Mouse (Mus musculus) hindbrain, embryonic 11.5 days (tissue): Measurements from ENCODE around the gene Pnpla5. TPM values are rescaled to one million over a fixed set of nuclear protein-coding genes. Genes with fewer than 3 reads are reported as not detected.
"Not testable (repeated sequence)": the region's sequence is repeated elsewhere in the genome, so short reads cannot be mapped to it uniquely, and the experiment has no call there.

Experiments used
- ATAC-seq: fragments of 200-750 bp; cut with Nextera tagmentation; 2 replicates; pipeline ENCODE4 v1.8.0; 2017; ENCODE audit warnings: mild to moderate bottlenecking, moderate TSS enrichment, moderate library complexity; ENCODE audit not compliant: low FRiP score
- DNase-seq: peaks from one replicate; pipeline ENCODE4 v3.0.0-alpha.2; 2015; ENCODE audit warnings: low spot score
- H3K27ac ChIP-seq: fragments of 300-500 bp; sonication (generic); 2 replicates; pipeline ENCODE4 v1.5.1; 2014; ENCODE audit warnings: mild to moderate bottlenecking, low read depth, low read length
- H3K27me3 ChIP-seq: fragments of 300-500 bp; sonication (generic); 2 replicates; pipeline ENCODE4 v1.6.1; 2014; ENCODE audit warnings: mild to moderate bottlenecking, low read length, moderate library complexity, mixed read lengths; ENCODE audit not compliant: control insufficient read depth, insufficient read depth
- H3K36me3 ChIP-seq: fragments of 300-500 bp; sonication (generic); 2 replicates; pipeline ENCODE4 v1.6.1; 2014; ENCODE audit warnings: mild to moderate bottlenecking, low read length, moderate library complexity, mixed read lengths; ENCODE audit not compliant: control insufficient read depth, insufficient read depth
- H3K4me1 ChIP-seq: fragments of 300-500 bp; sonication (generic); replicated peaks from 2 replicates; pipeline ENCODE4 v1.6.1; 2014; ENCODE audit warnings: low read length, mixed read lengths; ENCODE audit not compliant: control insufficient read depth, insufficient read depth
- H3K4me2 ChIP-seq: fragments of 300-500 bp; sonication (generic); replicated peaks from 2 replicates; pipeline ENCODE4 v1.6.1; 2014; ENCODE audit warnings: mild to moderate bottlenecking, low read depth, low read length
- H3K4me3 ChIP-seq: fragments of 300-500 bp; sonication (generic); 2 replicates; pipeline ENCODE4 v1.5.1; 2014; ENCODE audit warnings: low read depth, low read length
- H3K9ac ChIP-seq: fragments of 300-500 bp; sonication (generic); 2 replicates; pipeline ENCODE4 v1.6.1; 2014; ENCODE audit warnings: low read depth, low read length
- H3K9me3 ChIP-seq: fragments of 300-500 bp; sonication (generic); 2 replicates; pipeline ENCODE4 v1.6.1; 2016; ENCODE audit warnings: low read length; ENCODE audit not compliant: control insufficient read depth
- WGBS: fragments of 180-500 bp; shearing (Covaris S2); extraction: QIAGEN DNeasy Blood & Tissue Kit; methylation state at CpG from one replicate; pipeline ENCODE4 v1.1.7; 2014; 5-methylcytosine and 5-hydroxymethylcytosine counted together
- polyA plus RNA-seq: library from polyadenylated mRNA; unstranded; fragments of >200 nt; fragmentation: Nextera tagmentation; extraction: Ambion mirVana; gene quantifications from 2 replicates; pipeline ENCODE4 v1.2.1, GENCODE M21; 2014

Gene Pnpla5
- polyA plus RNA-seq, 1 experiment from 2014 or later: not detected

DNA sequence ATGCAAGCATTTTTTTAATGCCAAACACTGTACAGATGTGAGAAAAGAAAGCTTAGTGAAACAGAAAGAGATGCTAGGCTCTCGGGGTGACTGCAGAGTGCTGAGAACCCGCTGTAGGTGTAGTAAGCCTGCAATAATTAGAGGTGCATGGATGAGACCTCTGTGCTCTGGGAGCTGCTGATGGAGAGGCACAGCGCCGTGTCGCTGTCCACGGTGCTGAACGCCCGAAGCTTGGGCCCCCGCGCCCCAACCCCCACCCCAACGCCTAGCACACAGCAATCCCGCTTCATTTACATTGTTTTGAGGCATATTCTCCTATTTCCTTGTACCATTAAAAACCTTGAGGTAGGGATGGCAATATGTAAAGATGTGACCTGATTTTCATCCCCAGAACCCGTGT is 14.1 kb downstream of the Pnpla5 start:
- H3K9me3 ChIP-seq: no peaks in the 10 kb centered on the region
- ATAC-seq: no peak
- no peak overlapping the region for H3K27ac ChIP-seq
- no peak overlapping the region for H3K4me3 ChIP-seq
- peak; percentile 60 for DNase-seq
- H3K36me3 ChIP-seq: no peaks in the 10 kb centered on the region
- no peak overlapping the region for H3K4me2 ChIP-seq
- H3K4me1 ChIP-seq: no peaks in the 10 kb centered on the region
- WGBS: 9% methylated on average over 13 of the region's 13 CpGs
- H3K27me3 ChIP-seq: peaks cover 22% of the 10 kb centered on the region
- H3K9ac ChIP-seq: no peak overlapping the region

DNA sequence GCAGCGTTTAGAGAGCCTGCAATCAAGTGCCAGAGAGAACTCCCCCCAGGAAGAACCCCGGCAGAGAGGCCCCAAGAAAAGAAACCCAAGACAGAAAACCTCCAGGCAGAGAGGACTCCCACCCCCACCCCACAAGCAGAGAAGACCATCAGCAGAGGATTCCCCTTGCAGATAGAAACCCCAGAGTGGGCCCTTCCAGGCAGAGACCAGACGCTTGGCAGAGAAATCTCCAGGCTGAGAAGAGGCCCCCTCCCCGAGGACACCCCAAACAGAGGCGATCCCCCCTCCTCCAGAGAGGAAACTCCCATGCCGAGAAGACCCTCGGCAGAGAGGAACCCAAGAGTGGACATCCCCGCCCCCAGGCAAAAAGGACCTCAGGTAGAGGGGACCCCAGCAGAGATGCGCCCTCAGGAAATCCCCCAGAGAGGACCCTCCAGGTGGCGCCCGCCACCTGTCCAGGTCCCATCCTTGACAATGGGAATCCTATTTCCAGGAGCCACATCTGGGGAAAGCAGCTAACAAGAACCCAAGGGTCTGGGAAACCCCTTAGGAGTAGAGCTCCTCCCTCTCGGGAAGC is 17.0 kb downstream of the Pnpla5 start:
- Histone ChIP-seq H3K4me3 (peak overlapping the region; percentile 60), H3K9me3 (no peaks in the 10 kb centered on the region), H3K9ac (peak overlapping the region; percentile 46), H3K4me2 (peak overlapping the region; percentile 87), H3K27me3 (peaks cover 22% of the 10 kb centered on the region), H3K4me1 (no peaks in the 10 kb centered on the region), H3K36me3 (no peaks in the 10 kb centered on the region), H3K27ac (no peak overlapping the region)
- WGBS: 14% methylated on average over 12 of the region's 12 CpGs
- ATAC-seq: peak; percentile 12; the same call in 1 of the 2 replicates
- no peak for DNase-seq

- ATAC-seq (peak; percentile 53; the same call in 1 of the 2 replicates), DNase-seq (peak; percentile 75)
- Histone ChIP-seq H3K36me3 (no peaks in the 10 kb centered on the region), H3K4me3 (peak within 1 kb of the TSS; percentile 60), H3K4me2 (peak within 1 kb of the TSS; percentile 87), H3K9me3 (no peaks in the 10 kb centered on the region), H3K4me1 (no peaks in the 10 kb centered on the region), H3K9ac (peak within 1 kb of the TSS; percentile 46), H3K27ac (no peak within 1 kb of the TSS), H3K27me3 (peaks cover 22% of the 10 kb centered on the region)
- 3% methylated on average over 71 of the region's 77 CpGs for WGBS
Measured at GRCm38 (mm10) chr15:84105105-84105923, 17.7 kb downstream of the Pnpla5 start, which contains the start of gene Sult4a1. TSS of gene Sult4a1 (minus strand) at chr15:84105754.

DNA sequence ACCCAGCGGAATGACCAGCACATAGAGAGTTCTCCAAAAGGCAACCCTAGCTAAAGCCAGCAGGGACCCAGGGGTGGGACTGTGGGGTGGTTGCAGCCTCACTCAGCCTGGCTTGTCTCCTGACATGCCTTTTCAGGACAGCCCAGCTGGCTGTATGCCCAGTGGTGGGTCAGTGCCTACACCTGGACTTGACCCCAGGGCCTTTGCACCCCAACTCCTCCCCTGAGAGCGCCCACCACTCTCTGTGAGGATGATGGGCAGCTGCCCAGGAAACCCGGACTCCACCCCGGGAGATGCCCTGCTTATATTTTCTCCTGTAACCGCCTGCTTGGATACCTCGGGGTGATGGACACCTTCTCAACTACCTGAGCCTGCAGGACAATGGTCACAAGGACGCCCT is 18.3 kb downstream of the Pnpla5 start:
- peaks cover 22% of the 10 kb centered on the region for H3K27me3 ChIP-seq
- no peak overlapping the region for H3K27ac ChIP-seq
- DNase-seq (no peak), ATAC-seq (peak; percentile 18; the same call in 1 of the 2 replicates)
- peak overlapping the region; percentile 87; the same call in 1 of the 2 replicates for H3K4me2 ChIP-seq
- 77% methylated on average over 7 of the region's 7 CpGs for WGBS
- no peaks in the 10 kb centered on the region for H3K9me3 ChIP-seq
- no peaks in the 10 kb centered on the region for H3K36me3 ChIP-seq
- no peak overlapping the region for H3K9ac ChIP-seq
- H3K4me1 ChIP-seq: no peaks in the 10 kb centered on the region
- H3K4me3 ChIP-seq: no peak overlapping the region

GRCm38 (mm10) chr15:84097536-84097935 is 25.4 kb downstream of the Pnpla5 start:
- 82% methylated on average over 15 of the region's 15 CpGs for WGBS
- not testable (repeated sequence) for H3K27me3 ChIP-seq

DNA sequence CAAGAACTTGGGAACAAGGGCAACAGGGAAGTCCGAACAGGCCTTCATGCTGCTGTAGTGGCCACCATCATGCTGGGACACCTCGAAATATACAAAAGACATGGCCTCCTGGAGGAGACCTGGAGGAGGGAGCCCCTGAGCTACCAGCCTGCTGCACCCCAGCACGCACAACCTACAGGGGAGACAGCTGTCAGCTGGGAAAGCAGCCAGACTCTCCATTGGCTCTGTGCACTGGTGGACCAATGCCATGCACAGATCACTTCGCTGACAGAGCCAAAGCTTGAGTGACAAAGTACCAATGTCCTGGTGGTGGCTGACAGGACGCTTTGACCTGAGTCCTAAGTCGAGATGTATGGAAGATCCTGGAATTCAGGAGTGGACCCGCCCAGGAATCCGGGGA is 26.9 kb downstream of the Pnpla5 start:
- no peak overlapping the region for H3K4me2 ChIP-seq
- WGBS: 91% methylated on average over 8 of the region's 8 CpGs
- H3K9me3 ChIP-seq: no peaks in the 10 kb centered on the region
- H3K27ac ChIP-seq: no peak overlapping the region
- H3K4me1 ChIP-seq: no peaks in the 10 kb centered on the region
- H3K4me3 ChIP-seq: no peak overlapping the region
- H3K27me3 ChIP-seq: no peaks in the 10 kb centered on the region
- H3K9ac ChIP-seq: no peak overlapping the region
- no peak for DNase-seq
- no peak for ATAC-seq
- H3K36me3 ChIP-seq: no peaks in the 10 kb centered on the region

More at GRCm38 (mm10) chr15:84097536-84097935, 25.4 kb downstream of the Pnpla5 start:
- not testable (repeated sequence) for H3K9me3 ChIP-seq, H3K36me3 ChIP-seq, ATAC-seq, H3K4me2 ChIP-seq, DNase-seq, H3K4me1 ChIP-seq, H3K9ac ChIP-seq, H3K27ac ChIP-seq, H3K4me3 ChIP-seq

DNA sequence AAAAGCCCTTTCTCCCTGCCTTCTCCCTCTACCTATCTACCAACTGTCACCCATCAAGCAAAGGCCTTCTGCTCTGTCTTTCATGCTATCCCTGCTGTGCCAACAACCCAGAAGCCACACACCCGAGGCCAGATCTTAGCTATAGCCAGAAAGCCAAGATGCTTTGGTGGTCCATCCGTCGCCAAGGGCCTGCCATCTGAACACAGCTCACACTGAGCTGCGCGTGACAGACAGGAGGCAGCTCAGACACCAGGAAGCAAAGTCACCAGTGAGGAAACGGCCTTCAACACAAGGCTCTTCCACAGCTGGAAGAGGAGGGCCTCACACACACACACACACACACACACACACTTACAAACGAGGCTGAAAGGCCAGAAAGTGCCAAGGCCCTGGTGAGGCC is 28.1 kb downstream of the Pnpla5 start:
- 69% methylated on average over 7 of the region's 7 CpGs for WGBS
- H3K9me3 ChIP-seq: no peaks in the 10 kb centered on the region
- no peaks in the 10 kb centered on the region for H3K4me1 ChIP-seq
- no peaks in the 10 kb centered on the region for H3K27me3 ChIP-seq
- DNase-seq: no peak
- no peak for ATAC-seq
- no peak overlapping the region for H3K4me3 ChIP-seq
- H3K4me2 ChIP-seq: no peak overlapping the region
- no peak overlapping the region for H3K9ac ChIP-seq
- H3K27ac ChIP-seq: no peak overlapping the region
- no peaks in the 10 kb centered on the region for H3K36me3 ChIP-seq

DNA sequence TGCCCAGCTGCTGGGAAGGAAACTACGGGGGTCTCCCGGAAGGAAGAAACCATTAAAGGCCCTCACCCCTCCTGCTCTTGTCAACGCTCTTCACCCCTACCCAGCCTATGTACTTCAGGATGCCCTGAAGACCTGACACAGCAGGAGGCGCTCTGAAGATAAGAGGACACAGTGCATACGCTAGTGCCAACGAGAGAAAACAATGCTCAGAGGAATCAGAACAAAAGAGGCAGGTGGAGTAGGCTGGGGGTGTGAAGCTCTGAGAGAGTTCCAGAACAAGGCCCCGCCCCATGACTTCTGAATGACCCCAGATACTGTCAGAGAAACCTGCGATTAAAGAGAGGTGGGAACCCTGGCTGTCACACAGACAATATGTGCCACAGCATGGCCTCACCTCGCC is 36.2 kb downstream of the Pnpla5 start:
- Histone ChIP-seq H3K9me3 (no peaks in the 10 kb centered on the region), H3K4me3 (no peak overlapping the region), H3K36me3 (no peaks in the 10 kb centered on the region), H3K4me2 (no peak overlapping the region), H3K27me3 (no peaks in the 10 kb centered on the region), H3K9ac (no peak overlapping the region), H3K4me1 (no peaks in the 10 kb centered on the region), H3K27ac (no peak overlapping the region)
- no peak for DNase-seq
- ATAC-seq: no peak
- WGBS: 41% methylated on average over 9 of the region's 9 CpGs

- no peaks in the 10 kb centered on the region for H3K27me3 ChIP-seq
- no peaks in the 10 kb centered on the region for H3K4me1 ChIP-seq
- ATAC-seq: no peak
- DNase-seq: peak; percentile 31
- H3K9ac ChIP-seq: no peak overlapping the region
- H3K9me3 ChIP-seq: no peaks in the 10 kb centered on the region
- H3K4me3 ChIP-seq: no peak overlapping the region
- no peak overlapping the region for H3K4me2 ChIP-seq
- 35% methylated on average over 12 of the region's 12 CpGs for WGBS
- no peak overlapping the region for H3K27ac ChIP-seq
- no peaks in the 10 kb centered on the region for H3K36me3 ChIP-seq
Measured at GRCm38 (mm10) chr15:84086364-84086763, 36.6 kb downstream of the Pnpla5 start.
